Mouse (Mus musculus) midbrain, postnatal 0 days (tissue): ENCODE measurements around the gene Lrmda. TPM values are rescaled to one million over a fixed set of nuclear protein-coding genes. Genes with fewer than 3 reads are reported as not detected.
A peak's percentile ranks its signal among the peaks of the same experiment; 100 is the strongest.

Experiments used
- ATAC-seq: fragments of 200-750 bp; cut with Nextera tagmentation; 2 replicates; pipeline ENCODE4 v1.8.0; 2017; ENCODE audit warnings: moderate number of reproducible peaks, mild to moderate bottlenecking, moderate TSS enrichment, moderate library complexity; ENCODE audit not compliant: low FRiP score
- DNase-seq: peaks from one replicate; pipeline ENCODE4 v3.0.0-alpha.2; 2015; ENCODE audit warnings: low spot score
- H3K27ac ChIP-seq: fragments of 300-500 bp; sonication (generic); 2 replicates; pipeline ENCODE4 v1.5.1; 2014; ENCODE audit warnings: low read depth, mild to moderate bottlenecking, low read length, mixed read lengths
- H3K27me3 ChIP-seq: fragments of 300-500 bp; sonication (generic); 2 replicates; pipeline ENCODE4 v1.6.1; 2014; ENCODE audit warnings: low read length, control low read depth, mixed read lengths; ENCODE audit not compliant: insufficient read depth
- H3K36me3 ChIP-seq: fragments of 300-500 bp; sonication (generic); 2 replicates; pipeline ENCODE4 v1.6.1; 2014; ENCODE audit warnings: low read length, control low read depth, mixed read lengths; ENCODE audit not compliant: insufficient read depth
- H3K4me1 ChIP-seq: fragments of 300-500 bp; sonication (generic); 2 replicates; pipeline ENCODE4 v1.6.1; 2014; ENCODE audit warnings: mild to moderate bottlenecking, control low read depth, antibody characterized with exemption, low read length, mixed read lengths; ENCODE audit not compliant: insufficient read depth
- H3K4me2 ChIP-seq: fragments of 300-500 bp; sonication (generic); 2 replicates; pipeline ENCODE4 v1.6.1; 2014; ENCODE audit warnings: low read depth, mild to moderate bottlenecking, low read length, mixed read lengths; ENCODE audit not compliant: poor library complexity, severe bottlenecking
- H3K4me3 ChIP-seq: fragments of 300-500 bp; sonication (generic); 2 replicates; pipeline ENCODE4 v1.5.1; 2014; ENCODE audit warnings: low read depth, mild to moderate bottlenecking, low read length, moderate library complexity
- H3K9ac ChIP-seq: fragments of 300-500 bp; sonication (generic); replicated peaks from 2 replicates; pipeline ENCODE4 v1.6.1; 2014; ENCODE audit warnings: mild to moderate bottlenecking, low read length, moderate library complexity, mixed read lengths; ENCODE audit not compliant: poor library complexity, severe bottlenecking
- H3K9me3 ChIP-seq: fragments of 300-500 bp; sonication (generic); 2 replicates; pipeline ENCODE4 v1.6.1; 2016; ENCODE audit warnings: low read length, control low read depth
- CTCF ChIP-seq: IDR thresholded peaks from 2 replicates; pipeline ENCODE4 v1.5.1; 2016; ENCODE audit warnings: antibody characterized with exemption, mild to moderate bottlenecking
- WGBS: fragments of 180-500 bp; shearing (Covaris S2); extraction: QIAGEN DNeasy Blood & Tissue Kit; methylation state at CpG from one replicate; pipeline ENCODE4 v1.1.7; 2014; 5-methylcytosine and 5-hydroxymethylcytosine counted together
- polyA plus RNA-seq: library from polyadenylated mRNA; unstranded; fragments of >200 nt; fragmentation: Nextera tagmentation; extraction: Ambion mirVana; gene quantifications from 2 replicates; pipeline ENCODE4 v1.2.1, GENCODE M21; 2015
- total RNA-seq: library from RNA; depleted of rRNA; stranded (reverse); fragments of >200 nt; gene quantifications from 2 replicates; pipeline ENCODE4 v1.2.3, GENCODE M21; 2014

Gene Lrmda
- total and polyA plus RNA-seq, 2 experiments from 2014 or later = 0.35 TPM; not detected in 1

DNA sequence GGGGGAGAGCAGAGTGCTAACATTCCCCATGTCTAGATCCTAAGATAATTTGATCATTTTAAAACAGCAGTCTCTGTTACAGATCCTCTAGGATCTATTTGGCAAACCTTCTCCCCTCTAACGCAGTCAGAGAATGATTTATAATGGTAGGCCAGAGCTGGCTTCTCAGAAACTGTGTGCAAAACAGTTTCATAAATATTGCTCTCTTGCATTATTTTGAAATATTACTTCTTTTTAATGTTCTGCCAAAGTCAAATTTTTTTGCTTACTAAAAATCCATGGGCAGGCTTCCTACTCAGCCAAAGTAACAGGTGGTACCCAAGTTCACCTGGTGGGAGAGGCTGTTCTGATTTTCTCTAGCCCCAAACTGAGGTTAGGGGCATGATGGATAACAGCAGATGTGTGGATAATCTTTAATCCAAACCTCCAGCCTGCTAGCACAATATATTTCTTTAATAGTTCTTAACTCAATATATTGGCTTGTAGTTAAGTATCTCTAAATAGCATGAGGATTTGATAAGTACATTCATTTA, 1064.8 kb downstream of the Lrmda start:
- no peak overlapping the region for H3K4me3 ChIP-seq
- no peak for TF ChIP-seq CTCF
- H3K36me3 ChIP-seq = no peaks in the 10 kb centered on the region
- H3K4me1 ChIP-seq = no peaks in the 10 kb centered on the region
- WGBS = 88% methylated on average over 1 of the region's 1 CpGs
- no peak overlapping the region for H3K27ac ChIP-seq
- H3K27me3 ChIP-seq = no peaks in the 10 kb centered on the region
- no peak overlapping the region for H3K9ac ChIP-seq
- ATAC-seq = no peak
- no peak overlapping the region for H3K4me2 ChIP-seq
- no peak for DNase-seq
- H3K9me3 ChIP-seq = no peaks in the 10 kb centered on the region

DNA sequence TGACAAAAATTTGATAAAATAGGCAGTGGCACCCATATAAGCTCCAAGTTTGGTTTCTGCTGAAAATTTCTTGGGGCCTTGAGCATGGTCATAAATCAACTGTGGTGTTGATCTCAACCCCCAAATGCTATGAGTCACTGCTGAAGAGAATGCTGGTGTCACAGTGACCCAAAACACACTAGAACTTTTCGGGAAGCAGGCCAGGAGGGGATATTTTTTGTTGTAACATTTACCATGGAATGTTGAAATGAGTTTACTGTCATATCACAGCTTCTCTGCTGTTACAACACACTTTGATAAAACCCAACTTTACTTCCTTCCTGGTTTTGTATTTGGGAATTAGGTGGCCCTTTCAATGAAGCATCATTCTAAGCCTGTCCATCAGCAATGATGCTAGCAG, 1065.3 kb downstream of the Lrmda start:
- Histone ChIP-seq H3K4me1 (no peaks in the 10 kb centered on the region), H3K27me3 (no peaks in the 10 kb centered on the region), H3K27ac (no peak overlapping the region), H3K9me3 (no peaks in the 10 kb centered on the region), H3K9ac (no peak overlapping the region), H3K4me2 (no peak overlapping the region), H3K4me3 (no peak overlapping the region), H3K36me3 (no peaks in the 10 kb centered on the region)
- ATAC-seq (no peak), DNase-seq (no peak)
- 87% methylated on average over 1 of the region's 1 CpGs for WGBS
- no peak for TF ChIP-seq CTCF

DNA sequence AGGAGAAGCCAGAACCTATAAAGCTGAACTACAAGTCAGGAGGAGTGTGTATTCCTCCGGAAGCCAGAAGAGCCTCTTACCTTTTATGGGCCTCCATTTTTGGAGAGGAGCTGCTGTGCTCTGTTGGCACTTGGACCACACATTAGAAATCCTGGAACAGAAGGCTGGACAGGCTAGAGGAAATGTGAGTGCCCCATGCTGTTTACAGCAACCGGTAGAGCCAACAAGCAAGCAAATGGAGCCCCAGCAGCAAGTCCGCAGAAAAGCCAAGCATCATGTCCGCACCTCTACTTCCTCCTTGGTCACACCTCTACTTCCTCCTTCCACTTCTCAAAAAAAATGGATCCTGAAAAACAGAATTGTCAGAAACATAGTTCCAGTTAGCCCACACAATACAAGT, 1073.8 kb downstream of the Lrmda start:
- Histone ChIP-seq H3K9me3 (no peaks in the 10 kb centered on the region), H3K4me2 (no peak overlapping the region), H3K4me3 (no peak overlapping the region), H3K27me3 (no peaks in the 10 kb centered on the region), H3K36me3 (no peaks in the 10 kb centered on the region), H3K4me1 (peaks cover 12% of the 10 kb centered on the region; the same call in 1 of the 2 replicates), H3K27ac (no peak overlapping the region), H3K9ac (no peak overlapping the region)
- no peak for DNase-seq
- no peak for TF ChIP-seq CTCF
- WGBS = 92% methylated on average over 4 of the region's 4 CpGs
- ATAC-seq = no peak

DNA sequence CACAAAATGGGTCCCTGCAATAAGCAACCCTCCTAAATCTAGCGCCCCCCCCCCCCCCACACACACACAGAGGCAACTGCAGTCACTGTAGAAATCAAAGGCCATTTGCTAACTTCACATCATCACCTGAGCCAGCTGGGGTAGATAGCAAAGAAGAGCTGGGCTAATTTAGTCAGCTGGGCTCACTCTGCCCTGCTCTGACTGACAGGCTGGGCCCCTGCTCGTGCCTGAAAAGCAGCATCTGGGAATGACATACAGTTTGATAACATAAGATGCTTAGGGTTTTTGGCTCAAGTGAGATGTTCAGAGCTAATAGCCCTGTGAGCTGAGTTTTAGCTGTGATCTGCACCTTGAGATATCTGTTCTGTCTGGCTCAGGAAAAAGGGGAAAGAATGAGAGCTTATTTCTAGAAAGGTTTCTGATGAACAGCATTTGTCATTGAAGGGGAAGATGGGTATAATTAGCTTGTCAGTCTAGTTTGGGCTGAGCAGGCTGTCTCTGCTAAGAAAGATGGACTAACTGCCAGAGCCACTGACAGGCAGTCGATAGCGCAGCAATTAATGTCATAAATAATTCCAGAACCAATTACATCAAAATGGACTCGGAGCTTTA, 1075.1 kb downstream of the Lrmda start:
- Histone ChIP-seq H3K36me3 (no peaks in the 10 kb centered on the region), H3K9ac (no peak overlapping the region), H3K4me2 (peak overlapping the region; percentile 22), H3K27ac (0 out of 2 replicates have a peak overlapping the region, but pooled peaks have one; percentile 18), H3K4me3 (no peak overlapping the region), H3K9me3 (no peaks in the 10 kb centered on the region), H3K4me1 (peaks cover 12% of the 10 kb centered on the region; the same call in 1 of the 2 replicates), H3K27me3 (no peaks in the 10 kb centered on the region)
- 35% methylated on average over 5 of the region's 5 CpGs for WGBS
- TF ChIP-seq CTCF = no peak
- DNase-seq (peak; percentile 12), ATAC-seq (peak; percentile 16; the same call in 1 of the 2 replicates)

DNA sequence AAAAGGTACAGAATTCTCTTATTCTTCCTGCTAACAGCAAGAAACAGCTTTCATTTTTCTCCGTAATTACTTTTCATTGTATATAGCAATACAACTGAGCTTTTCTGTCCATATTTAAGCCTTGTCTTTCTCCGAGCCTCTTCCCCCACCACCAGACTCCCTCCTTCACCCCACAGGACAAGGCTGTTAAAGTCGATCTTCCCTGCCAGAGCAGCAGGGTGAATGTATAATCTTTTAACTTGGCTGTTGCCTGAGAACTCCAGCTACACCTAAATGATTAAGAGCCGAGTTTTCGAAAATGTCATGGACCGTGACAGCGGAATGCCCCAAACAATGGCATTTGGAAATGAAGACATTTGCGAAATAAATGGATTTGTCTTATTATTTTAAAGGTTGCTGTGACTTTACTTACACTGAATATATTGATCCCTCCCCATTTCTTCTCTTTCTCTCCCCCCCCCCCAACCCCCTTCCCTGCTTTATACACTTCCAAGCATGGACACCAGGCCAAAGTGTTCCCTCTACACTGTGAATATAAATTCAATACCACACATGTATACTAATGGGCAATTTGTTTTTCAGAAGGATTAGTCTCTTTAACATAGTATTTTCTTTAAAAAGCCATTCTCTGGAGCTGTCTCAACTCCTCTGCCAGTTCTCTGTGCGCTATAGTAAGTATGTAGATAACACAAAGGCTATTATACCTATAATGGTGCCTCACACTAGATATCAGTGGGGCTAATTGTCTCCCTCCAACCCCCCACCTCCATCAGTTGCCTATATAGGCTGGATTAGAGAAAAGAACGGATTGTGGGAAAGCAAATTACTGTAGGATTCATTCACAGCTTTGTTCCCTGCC, 1075.9 kb downstream of the Lrmda start:
- Histone ChIP-seq H3K4me2 (peak overlapping the region; percentile 22), H3K9me3 (no peaks in the 10 kb centered on the region), H3K4me3 (no peak overlapping the region), H3K27me3 (no peaks in the 10 kb centered on the region), H3K27ac (peak overlapping the region; percentile 18; the same call in 1 of the 2 replicates), H3K36me3 (no peaks in the 10 kb centered on the region), H3K9ac (no peak overlapping the region), H3K4me1 (peaks cover 12% of the 10 kb centered on the region; the same call in 1 of the 2 replicates)
- WGBS = 24% methylated on average over 10 of the region's 10 CpGs
- DNase-seq (peak; percentile 11), ATAC-seq (no peak)
- TF ChIP-seq CTCF = no peak

DNA sequence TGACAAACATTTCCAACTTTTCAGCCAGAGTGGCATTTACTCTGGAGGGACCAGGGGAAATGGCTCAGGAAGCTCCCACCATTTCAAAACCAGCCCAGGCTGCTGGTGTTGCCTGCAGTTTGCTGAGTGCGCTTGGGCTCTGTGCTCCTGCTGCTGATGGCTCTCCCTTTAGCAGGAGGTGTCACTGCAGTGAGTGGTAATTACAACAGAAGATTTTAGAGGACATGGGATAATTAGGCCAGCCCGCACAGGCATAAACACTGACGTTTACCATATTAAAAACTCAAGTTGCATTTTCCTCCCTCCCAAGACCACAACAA, 1076.5 kb downstream of the Lrmda start:
- no peaks in the 10 kb centered on the region for H3K9me3 ChIP-seq
- DNase-seq = peak; percentile 20
- H3K4me1 ChIP-seq = peaks cover 12% of the 10 kb centered on the region; the same call in 1 of the 2 replicates
- no peak overlapping the region for H3K4me3 ChIP-seq
- H3K36me3 ChIP-seq = no peaks in the 10 kb centered on the region
- 31% methylated on average over 3 of the region's 3 CpGs for WGBS
- H3K4me2 ChIP-seq = no peak overlapping the region
- H3K27me3 ChIP-seq = no peaks in the 10 kb centered on the region
- no peak overlapping the region for H3K9ac ChIP-seq
- no peak for TF ChIP-seq CTCF
- H3K27ac ChIP-seq = peak overlapping the region; percentile 12; the same call in 1 of the 2 replicates
- ATAC-seq = 0 out of 2 replicates have a peak, but pooled peaks have one; percentile 23
